Mouse (Mus musculus): Measurements from ENCODE around the gene Ank3. TPM values are rescaled to one million over a fixed set of nuclear protein-coding genes. Genes with fewer than 3 reads are reported as not detected.
A peak's percentile ranks its signal among the peaks of the same experiment; 100 is the strongest.

Gene Ank3
- total RNA-seq, 2 experiments from 2014 or later: 77.7 to 83.4 TPM

DNA sequence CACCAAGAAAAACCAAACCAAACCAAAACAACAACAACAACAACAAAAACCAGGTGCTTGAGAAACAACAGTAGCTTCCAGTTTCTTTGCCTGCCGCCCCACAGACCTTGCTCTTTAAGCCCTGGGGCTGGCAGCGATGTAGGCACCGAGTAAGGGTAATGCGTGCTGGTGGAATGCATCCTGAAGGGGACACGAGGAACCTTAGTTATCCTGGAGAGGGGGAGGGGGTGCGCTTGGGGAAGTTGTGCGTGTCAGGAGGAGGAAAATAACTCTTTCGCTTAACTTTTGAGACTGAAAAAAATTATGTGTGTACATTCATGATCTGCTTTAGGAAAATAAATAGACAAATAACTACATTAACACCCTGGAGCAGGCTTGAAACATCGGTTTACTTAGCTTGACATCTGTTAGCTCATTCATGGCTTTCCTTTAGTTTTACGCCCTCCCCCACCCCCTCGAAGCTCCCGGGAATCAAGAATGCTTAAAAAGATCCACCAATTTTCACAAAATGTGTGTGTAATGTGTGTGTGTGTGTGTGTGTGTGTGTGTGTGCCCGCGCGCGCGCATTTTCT is 1.3 kb downstream of the Ank3 start:
- DNase-seq: no peak
- intact Hi-C loops (cut with DNase I): no loop called here

DNA sequence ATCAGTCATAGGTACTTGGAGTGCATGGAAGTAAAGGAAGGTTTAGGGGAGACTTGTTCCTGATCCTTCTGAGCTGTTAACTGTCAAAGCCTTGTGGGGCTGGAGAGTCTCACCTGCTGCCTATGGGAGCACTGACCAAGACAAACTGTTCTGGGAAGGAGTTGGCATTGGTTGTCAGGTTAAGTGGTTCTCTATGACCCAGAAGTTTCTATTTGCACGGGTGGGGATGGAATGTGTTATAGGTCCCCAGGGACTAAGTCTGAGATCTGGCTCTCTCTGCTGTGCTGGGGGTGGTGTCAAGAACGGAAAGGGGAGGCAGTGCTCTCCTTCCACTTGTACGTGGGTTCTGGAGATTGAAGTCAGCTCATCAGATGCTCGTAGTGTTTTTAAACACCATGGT is 6.9 kb downstream of the Ank3 start:
- intact Hi-C loops (cut with DNase I): no loop called here
- no peak for DNase-seq

DNA sequence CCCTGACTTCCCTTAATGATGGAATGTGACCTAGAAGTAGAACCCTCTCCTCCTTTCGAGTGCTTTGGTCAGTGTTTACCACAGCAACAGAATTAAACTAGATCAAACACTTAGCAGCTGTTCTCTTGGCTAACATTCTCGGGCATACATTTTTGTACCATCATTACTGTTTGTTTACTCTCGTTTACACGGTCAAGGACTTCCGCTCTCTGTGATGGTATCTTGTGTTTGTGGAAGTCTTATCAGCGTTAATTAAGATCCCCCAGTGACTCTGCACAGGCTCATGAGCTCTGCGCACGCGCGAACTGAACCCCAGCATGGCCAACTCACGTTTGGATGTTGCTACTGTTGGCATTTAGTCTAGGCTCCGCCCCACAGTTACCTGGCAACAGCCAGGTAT is 16.3 kb downstream of the Ank3 start:
- intact Hi-C loops (cut with DNase I): no loop called here
- no peak for DNase-seq

DNA sequence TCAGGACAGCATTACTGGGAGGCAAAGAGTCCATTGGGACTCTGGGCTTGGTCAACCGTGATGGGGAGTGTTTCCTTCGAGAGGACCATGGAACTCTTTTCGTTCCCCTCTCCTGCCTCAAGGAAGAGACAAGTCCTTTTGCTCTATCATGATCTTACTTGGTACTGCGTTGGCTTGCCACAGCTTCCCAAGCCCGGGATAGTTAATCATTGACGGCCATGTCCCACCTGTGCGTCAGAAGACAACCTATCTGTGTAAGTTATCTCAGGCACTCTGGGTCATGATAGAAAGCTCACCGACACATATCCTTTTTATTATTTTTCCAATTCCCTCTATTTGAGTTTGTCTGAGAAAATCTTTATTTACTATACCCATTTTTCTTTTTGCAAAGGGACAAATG is 20.1 kb downstream of the Ank3 start:
- no peak for DNase-seq
- intact Hi-C loops (cut with DNase I): no loop called here

DNA sequence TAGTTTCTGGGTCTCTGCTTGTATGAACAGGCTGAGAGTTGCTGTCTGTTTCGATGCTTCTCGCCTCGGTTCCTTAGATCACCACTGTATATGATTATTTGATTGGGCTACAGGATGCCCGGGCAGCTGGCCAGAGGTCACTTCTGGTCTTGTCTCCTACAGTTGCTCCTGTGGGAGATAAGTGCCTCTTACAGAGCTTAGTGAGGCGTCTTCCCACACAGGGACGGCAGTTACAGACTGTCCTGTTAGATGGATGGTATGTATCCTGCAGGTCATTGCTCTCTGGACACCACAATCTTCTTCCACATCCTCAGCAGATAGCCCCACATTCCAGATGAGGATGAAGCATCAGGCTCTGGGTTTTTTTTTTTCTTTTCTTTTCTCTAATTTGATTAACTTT is 21.7 kb downstream of the Ank3 start:
- intact Hi-C loops (cut with DNase I): no loop called here
- DNase-seq: no peak

DNA sequence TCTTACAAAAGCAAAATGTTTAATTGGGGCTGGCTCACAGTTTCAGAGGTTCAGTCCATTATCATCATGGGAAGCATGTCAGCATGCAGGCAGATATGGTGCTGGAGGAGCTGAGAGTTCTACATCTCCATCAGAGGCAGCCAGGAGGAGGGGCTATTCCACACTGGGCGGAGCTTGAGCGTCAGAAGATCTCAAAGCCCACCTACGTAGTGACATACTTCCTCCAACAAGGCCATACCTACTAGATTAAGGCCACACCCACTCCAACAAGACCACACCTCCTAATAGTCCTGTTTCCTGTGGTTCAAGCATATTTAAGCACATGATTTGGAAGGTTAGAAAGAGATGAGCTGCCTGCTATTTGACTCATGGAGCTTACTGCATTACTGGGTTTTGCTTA is 25.5 kb downstream of the Ank3 start:
- intact Hi-C loops (cut with DNase I): no loop called here
- no peak for DNase-seq

DNA sequence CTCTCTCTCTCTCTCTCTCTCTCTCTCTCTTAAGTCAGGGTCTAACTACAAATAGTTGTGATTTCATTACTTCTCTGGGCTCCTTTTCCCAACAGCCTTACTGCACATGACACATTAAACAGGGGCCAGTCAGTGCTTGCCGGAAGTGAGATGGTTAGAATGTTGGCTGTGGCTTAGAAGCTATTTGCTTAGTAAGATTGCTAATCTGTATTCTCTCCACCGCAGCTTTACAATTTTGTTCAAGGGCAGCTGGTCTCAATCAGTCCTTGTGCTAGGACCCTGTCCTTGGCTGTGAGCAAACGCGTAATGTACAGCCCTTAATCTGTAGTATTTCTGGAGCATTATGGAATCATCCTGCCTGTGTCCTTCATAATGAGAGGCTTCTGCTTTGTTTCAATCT is 31.6 kb downstream of the Ank3 start:
- intact Hi-C loops (cut with DNase I): no loop called here
- DNase-seq: no peak

DNA sequence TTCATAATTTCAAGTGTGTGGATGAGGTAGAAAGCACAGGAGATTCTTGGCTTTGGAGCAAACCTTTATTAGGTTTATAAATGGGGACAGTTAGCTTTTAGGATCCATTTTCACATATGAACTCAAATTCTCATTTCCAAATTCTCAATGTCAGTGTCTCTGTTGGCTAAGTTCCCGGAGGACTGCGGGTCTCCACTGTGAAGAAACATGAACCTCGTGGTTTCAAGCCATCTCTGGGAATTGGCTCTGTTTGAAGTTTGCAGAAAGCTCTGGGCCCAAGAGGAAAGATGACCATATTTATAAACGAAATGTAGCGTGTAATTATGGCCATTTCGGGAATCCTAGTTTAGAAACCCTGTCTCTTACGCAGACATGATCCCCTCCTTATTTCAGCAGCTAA is 32.5 kb downstream of the Ank3 start:
- intact Hi-C loops (cut with DNase I): no loop called here
- DNase-seq: no peak

DNA sequence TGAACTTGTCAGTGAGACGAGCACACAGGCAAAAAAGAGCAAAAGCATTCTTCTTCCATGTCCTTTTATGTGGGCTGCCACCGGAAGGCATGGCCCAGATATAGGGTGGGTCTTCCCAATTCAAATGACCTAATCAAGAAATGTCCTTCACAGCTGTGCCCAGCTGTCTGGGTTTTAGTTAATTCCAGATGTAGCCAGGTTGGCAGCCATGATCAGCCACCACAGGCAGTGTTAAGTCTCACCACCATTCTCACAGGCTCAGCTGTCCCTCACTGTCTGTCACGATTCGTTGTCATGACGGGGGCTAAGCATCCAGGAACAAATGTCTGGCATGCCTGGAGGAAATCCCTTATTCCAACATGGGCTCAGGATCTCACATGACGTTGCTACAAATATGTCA is 36.6 kb downstream of the Ank3 start:
- intact Hi-C loops (cut with DNase I): no loop called here
- DNase-seq: peak in 1 of 2 experiments; percentile 3

DNA sequence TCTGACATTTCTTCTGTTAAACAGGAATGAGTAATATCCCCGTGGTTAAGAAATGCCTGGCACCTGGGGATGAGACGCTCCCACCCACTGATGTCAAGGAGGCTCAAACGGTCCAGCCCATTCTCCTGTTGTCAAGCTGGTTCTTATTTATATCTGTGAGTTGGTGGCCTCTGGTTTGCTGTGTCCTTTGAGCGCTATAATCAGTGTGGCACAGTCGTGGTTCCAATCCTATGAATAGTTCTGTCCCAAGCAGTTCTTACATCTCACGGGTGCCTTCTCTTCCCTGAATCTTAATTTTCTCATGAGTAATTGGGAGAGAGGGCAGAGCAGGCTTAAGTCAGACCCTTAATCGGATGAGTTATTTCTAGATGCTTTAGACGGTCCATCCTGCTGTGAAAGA is 40.9 kb downstream of the Ank3 start:
- DNase-seq: no peak
- intact Hi-C loops (cut with DNase I): no loop called here

DNA sequence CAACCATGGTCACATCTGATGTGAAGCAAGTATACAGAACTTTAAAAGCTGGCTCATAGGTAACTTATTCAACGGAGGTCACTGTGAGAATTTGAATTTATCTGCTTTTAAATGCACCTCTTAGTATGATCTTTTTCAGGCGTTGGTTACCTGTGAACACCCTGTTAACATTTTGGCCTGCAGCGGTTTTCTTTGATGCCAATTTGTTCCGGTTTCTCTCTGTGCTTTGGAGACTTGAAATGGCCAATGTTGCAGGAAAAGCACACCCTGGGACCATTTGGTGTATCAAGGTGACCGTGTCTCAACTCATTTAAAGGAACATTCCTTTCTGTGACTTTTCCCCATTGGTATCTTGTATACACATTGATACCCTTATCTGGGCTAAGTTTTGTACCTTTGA is 46.0 kb downstream of the Ank3 start:
- intact Hi-C loops (cut with DNase I): no loop called here
- no peak for DNase-seq

DNA sequence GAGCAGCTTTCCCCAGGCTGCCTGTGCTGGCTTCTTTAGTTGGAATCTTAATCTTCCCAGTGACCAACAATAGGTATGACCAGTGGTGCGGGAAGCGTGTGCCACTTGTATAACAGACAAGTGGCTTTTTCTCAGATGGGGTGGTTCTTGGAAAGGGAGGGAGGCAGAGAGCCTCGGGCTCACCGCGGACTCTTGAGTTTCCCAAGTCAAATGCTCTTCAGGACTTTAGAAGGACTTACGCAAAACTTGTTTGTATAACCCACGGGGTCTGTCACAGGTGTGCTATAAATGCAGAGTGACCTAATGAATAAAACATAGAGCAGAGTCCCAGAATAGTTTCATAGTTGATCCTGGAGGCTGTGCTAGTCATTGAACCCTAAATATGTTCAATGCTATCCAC is 47.4 kb downstream of the Ank3 start:
- intact Hi-C loops (cut with DNase I): no loop called here
- no peak for DNase-seq

DNA sequence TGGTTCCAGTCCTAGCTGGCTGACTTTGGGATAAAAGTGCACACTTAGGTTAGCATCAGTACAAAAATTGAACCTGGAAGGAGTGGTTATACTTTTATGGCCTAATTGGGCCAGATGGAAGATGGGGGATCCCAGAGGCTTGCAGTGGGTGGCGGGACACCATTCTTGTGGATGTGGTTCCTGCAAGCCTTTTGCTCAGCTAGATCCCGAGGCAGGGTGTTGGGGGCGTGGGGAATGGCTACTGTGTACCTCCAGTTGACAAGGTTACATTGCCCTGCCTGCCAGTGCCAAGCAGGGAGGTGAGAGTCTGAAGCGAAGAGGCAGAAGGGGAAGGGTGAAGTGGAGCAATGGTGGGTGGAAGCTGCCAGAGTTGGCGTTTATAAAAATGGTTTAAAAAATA is 48.0 kb downstream of the Ank3 start:
- no peak for DNase-seq
- intact Hi-C loops (cut with DNase I): no loop called here

DNA sequence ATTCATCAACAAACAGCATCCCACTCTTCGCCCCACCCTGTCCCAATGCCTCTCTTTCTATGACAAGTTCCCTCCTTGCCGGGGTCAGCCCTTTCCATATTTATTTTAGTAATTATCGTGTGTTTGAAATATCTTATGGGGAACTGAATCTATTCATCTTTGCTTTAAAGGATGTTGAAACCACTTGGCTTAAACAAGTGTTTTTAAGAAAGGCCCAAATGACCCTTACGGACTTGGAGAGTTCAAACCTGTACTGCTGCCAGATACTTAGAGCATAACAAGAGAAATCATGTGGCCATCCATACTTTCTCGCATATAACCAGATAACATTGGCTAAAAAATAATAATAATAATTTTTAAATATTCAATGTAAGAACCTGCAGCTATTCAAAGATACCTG is 48.7 kb downstream of the Ank3 start:
- intact Hi-C loops (cut with DNase I): no loop called here
- no peak for DNase-seq

DNA sequence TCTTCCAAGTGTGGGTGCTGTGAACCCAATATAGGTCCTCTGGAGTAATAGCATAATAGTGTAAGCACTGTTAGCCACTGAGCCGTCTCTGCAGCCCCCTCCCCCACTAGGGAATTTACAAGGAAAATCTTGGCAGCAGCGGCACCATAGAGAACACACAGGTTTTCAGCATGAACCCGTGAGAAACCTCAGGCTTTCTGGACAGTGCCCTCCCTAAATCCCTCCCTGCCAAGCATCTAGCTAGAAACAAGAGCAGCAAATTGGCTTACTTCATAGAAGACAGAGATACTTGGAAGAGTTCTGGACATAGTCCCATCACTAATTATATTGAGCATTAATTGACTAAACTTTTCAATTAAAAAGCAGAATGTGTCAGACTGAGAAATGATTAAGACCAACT is 49.6 kb downstream of the Ank3 start:
- DNase-seq: no peak
- intact Hi-C loops (cut with DNase I): no loop called here

DNA sequence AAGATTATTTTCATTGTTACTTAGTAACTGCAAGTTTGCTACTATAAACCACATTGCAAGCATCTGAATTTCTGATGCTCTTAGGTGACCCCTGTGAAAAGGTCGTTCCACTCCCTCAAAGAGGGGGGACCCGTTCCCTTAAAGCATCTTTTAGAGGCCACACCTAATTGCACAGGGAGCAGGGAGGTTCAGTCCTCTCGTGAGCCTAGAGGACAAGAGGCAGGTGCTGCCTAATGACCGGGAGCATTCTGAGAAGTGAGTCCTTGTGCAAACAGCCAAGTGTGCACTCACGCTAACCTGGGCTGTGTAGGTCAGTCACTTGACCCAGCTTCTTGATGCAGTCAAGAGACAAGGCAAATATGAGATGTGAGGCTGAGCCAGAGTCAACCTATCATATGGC is 52.4 kb downstream of the Ank3 start:
- intact Hi-C loops (cut with DNase I): loop anchor here (10.0 kb wide), 2 partner anchors 344 to 514 kb away; no protein-coding TSS in a partner anchor
- DNase-seq: no peak

DNA sequence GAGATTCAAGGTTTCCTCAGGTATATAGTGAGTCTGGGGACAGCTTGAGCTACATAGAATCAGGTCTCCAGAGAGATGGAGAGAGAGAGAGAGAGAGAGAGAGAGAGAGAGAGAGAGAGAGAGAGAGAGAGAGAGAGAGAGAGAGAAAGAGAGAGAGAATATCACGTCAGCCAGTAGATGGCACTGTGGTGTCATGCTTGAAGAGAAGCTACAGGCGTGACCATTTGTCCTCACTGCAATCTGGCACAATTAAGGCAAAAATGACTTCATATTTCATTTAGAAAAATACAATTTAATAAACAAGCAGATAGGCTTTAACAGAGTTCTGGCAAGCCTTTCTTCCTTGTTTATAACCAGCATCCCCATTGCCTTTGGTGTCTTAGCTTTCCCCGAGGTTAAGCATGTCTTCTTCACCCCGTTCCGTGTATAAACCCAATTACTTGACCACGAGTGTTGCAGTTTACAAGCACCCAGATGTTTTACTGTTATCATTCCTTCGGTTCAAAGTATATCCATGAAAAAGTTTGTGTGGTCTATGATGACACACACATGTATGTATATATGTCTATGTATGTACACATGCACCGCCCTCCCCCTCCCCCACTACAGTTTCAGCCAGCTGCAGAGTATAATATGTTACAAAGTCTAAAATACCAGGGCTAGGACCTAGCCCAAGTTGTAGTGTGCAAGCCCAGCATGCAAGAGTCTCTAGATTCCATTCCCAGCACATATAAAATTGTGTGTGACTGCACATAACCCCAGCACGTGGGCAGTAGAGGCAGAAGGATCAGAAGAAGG is 53.8 kb downstream of the Ank3 start:
- intact Hi-C loops (cut with DNase I): loop anchor here (1.0 to 10.0 kb wide), 4 partner anchors 203 to 512 kb away; no protein-coding TSS in a partner anchor

DNA sequence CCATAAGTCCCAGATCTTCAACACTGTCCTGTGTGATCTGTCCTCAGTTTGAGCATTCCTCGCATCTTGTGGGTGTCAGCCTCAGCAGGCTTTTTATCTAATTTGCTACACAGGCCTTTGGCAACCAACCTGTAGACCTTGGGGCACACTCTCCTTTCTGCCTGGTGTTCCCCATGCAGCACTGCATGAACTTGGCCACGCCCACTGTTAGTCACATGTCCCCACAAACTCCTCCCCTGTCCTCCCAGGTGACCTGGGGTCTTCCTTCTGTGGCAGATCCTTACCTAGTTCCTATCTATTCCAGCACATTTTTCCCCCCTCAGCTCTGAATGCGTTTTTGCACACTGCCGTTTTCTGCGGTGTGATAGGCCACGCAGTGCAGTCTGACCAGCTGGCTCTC is 55.0 kb downstream of the Ank3 start:
- intact Hi-C loops (cut with DNase I): loop anchor here (2.0 to 10.0 kb wide), 3 partner anchors 341 to 511 kb away; no protein-coding TSS in a partner anchor
- DNase-seq: no peak

More for the DNA sequence above, 53.8 kb downstream of the Ank3 start:
- peak; percentile 46 to 57 for DNase-seq

DNA sequence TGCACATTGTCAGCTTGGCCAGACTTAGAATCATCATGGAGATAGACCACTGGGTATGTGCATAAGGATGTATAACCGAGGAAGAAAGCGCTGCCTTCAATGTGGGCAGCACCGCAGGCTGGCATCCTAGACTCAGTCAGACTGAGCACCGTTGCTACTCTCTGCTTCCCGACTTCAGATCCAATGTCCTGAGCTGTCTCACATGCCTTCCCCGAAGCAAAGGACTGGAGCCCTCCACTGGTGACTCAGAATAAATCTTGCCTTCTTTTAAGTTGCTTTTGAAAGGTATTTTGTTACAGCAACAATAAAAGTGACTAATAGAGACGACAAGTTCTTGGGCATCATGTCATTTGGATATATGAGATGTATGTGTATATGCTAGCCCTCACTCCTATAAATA is 55.9 kb downstream of the Ank3 start:
- DNase-seq: no peak
- intact Hi-C loops (cut with DNase I): loop anchor here (10.0 kb wide), 2 partner anchors 340 to 510 kb away; no protein-coding TSS in a partner anchor

DNA sequence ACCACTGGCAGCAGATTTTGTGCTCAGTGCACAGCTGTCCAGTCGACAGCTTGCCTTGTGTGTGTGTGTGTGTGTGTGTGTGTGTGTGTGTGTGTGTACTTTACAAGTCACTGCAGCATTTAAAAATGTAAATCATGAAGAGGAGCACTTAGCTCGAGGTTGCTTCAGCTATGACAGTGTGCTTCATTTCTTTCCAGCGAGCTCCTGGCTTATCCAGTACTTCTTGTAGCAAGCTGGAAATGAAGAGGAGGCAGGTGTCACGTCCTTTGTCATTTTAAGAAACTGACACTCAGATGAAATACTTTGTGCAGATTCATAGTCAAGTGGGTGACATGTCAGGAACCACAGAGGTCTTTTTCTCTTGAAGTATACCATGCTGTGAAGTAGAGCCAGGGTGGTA is 66.3 kb downstream of the Ank3 start:
- DNase-seq: no peak
- intact Hi-C loops (cut with DNase I): no loop called here

DNA sequence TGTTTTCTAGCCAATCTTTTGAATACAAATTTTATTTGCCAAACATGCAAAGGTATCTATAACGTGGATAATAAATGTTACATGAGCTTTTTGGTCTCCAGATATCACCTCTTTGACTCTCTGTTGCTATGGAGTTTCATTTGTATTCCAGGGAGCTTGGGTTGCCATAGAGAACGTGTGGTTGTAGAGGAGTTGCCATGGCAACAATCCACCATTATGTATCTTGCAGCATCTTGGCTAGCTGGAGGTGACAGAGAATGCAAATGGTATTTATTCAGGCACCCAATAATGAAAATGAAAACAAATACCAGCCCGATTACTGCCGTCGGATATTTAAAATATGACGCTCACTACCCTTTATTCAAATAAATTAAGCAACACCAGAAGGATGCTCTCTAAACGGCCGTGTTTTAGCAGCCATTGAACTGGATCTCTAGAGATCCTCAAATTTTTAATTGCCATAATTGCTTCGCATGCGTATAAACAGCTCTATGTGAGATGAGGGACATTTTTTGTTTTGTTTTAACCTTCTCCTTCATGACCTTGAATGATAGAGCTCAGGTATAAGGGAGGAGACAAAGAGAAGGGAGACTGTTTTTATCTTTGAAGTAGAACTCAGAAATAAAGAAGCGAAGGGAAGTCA is 67.1 kb downstream of the Ank3 start:
- intact Hi-C loops (cut with DNase I): no loop called here
- DNase-seq: no peak

DNA sequence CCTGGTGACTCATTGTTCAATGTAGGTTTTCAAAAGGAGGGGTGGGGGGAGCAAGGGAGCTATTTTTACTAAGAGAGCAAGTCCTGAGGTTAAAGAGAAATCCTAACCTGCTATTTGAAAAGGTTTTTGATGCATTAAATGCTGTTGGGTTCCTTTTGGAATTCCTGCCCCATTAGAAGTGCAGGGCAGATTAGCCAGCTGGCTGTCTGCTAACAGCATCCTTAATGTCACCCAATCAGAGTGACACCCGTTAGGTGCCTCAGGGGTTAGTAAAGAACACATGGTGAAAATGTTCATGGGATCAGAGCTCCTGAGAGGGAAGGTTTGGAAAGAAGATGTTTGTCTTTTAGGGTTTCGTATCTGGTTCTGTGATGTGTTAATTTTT is 67.6 kb downstream of the Ank3 start:
- no peak for DNase-seq
- intact Hi-C loops (cut with DNase I): no loop called here
